Mouse (Mus musculus): ENCODE data around the gene Sephs2.

GRCm38 (mm10) chr7:127256518-127256917 is 17.3 kb downstream of the Sephs2 start:
- no peak for TF ChIP-seq POLR2A (IDR thresholded peaks at IDR 0.05; ENCODE audit: insufficient read depth, low read depth, low read length)
- no peak for TF ChIP-seq EP300 (IDR thresholded peaks at IDR 0.05; ENCODE audit: insufficient read depth, low read depth, low read length)

Data from heart, adult 2 months (tissue).